Mouse (Mus musculus) adrenal gland, postnatal 10 days (tissue): ENCODE data around the gene Prickle1. TPM values are rescaled to one million over a fixed set of nuclear protein-coding genes. Genes with fewer than 3 reads are reported as not detected.

Experiments
- DNase-seq: peaks from one replicate; pipeline ENCODE4 v3.0.0; 2021; ENCODE audit warnings: mixed read lengths
- long read RNA-seq, 2 experiments: library from polyadenylated mRNA; stranded (forward); transcript quantifications; one replicate each; pipeline ENCODE4 v2.0.0; 2021
- total RNA-seq, 2 experiments: library from RNA; stranded (reverse); gene quantifications; 2 replicates each; pipeline ENCODE4 v1.2.3; 2021

The Prickle1 gene
- total RNA-seq, result 10 to 100 TPM; 21.0 to 23.8 TPM
- long read RNA-seq, experiment 1, full-length matches to known transcripts, result 4 of 23 reads
- long read RNA-seq, experiment 1, partial matches to known transcripts, result 1 of 23 reads
- long read RNA-seq, experiment 1, other reads (novel, unspliced or antisense), result 18 of 23 reads
- long read RNA-seq, experiment 2, full-length matches to known transcripts, result 4 of 10 reads
- long read RNA-seq, experiment 2, partial matches to known transcripts, result 0 of 10 reads
- long read RNA-seq, experiment 2, other reads (novel, unspliced or antisense), result 6 of 10 reads

GRCm38 (mm10) chr15:93595746-93596145 lies at the start of gene Prickle1:
Gene Prickle1, minus strand, starts transcription at chr15:93595891.
- peak; percentile 96 for DNase-seq

- DNase-seq, result no peak
Observed at GRCm38 (mm10) chr15:93640221-93640620, 44.5 kb upstream of the Prickle1 start.

- no peak for DNase-seq
Observed at GRCm38 (mm10) chr15:93636976-93637375, 41.3 kb upstream of the Prickle1 start.

GRCm38 (mm10) chr15:93635603-93636002 lies 39.9 kb upstream of the Prickle1 start:
- no peak for DNase-seq

GRCm38 (mm10) chr15:93634536-93634935 lies 38.8 kb upstream of the Prickle1 start:
- DNase-seq, result no peak

GRCm38 (mm10) chr15:93630001-93630541 lies 34.4 kb upstream of the Prickle1 start:
- DNase-seq, result no peak

GRCm38 (mm10) chr15:93629201-93629600 lies 33.5 kb upstream of the Prickle1 start:
- no peak for DNase-seq

GRCm38 (mm10) chr15:93627836-93628797 lies 32.4 kb upstream of the Prickle1 start:
- DNase-seq, result no peak

- no peak for DNase-seq
Observed at GRCm38 (mm10) chr15:93619551-93619950, 23.9 kb upstream of the Prickle1 start.

GRCm38 (mm10) chr15:93618442-93619150 lies 22.9 kb upstream of the Prickle1 start:
- no peak for DNase-seq

GRCm38 (mm10) chr15:93616277-93616676 lies 20.6 kb upstream of the Prickle1 start:
- no peak for DNase-seq

- no peak for DNase-seq
Observed at GRCm38 (mm10) chr15:93615031-93615430, 19.3 kb upstream of the Prickle1 start.

GRCm38 (mm10) chr15:93613606-93614005 lies 17.9 kb upstream of the Prickle1 start:
- no peak for DNase-seq

- no peak for DNase-seq
Observed at GRCm38 (mm10) chr15:93611536-93612300, 16.0 kb upstream of the Prickle1 start.

- no peak for DNase-seq
Observed at GRCm38 (mm10) chr15:93610721-93611201, 15.1 kb upstream of the Prickle1 start.

- no peak for DNase-seq
Observed at GRCm38 (mm10) chr15:93610288-93610687, 14.6 kb upstream of the Prickle1 start.

GRCm38 (mm10) chr15:93602850-93603249 lies 7.2 kb upstream of the Prickle1 start:
- no peak for DNase-seq

- no peak for DNase-seq
Observed at GRCm38 (mm10) chr15:93601461-93602015, 5.8 kb upstream of the Prickle1 start.

- no peak for DNase-seq
Observed at GRCm38 (mm10) chr15:93596991-93597390, 1.3 kb upstream of the Prickle1 start.

- peak; percentile 83 for DNase-seq
Observed at GRCm38 (mm10) chr15:93596285-93596684, 594 bp upstream of the Prickle1 start.
